Comparison of ENCODE assay signal across 11 mouse cellular contexts in genomic region chr4:82916003-82916677, GRCm38 (mm10). TPM values are rescaled to one million over a fixed set of nuclear protein-coding genes. Genes with fewer than 3 reads are reported as not detected.
DNase-seq lines count a peak whose midpoint lies in the region; ATAC-seq and TF ChIP-seq lines count a peak whose summit lies in the region.
"Had no signal": no experiment of that assay in that cellular context is flagged by ENCODE, and none has a peak within 500 bp of the region (broad histone marks: within the 10 kb centered on the region; RNA-seq: fewer than 3 reads in every experiment).

No protein-coding gene starts in this region.

- 0 out of 2 replicates have a peak overlapping the region, but pooled peaks have one; percentile 25 for H3K9ac ChIP-seq in hindbrain, embryonic 11.5 days (ENCODE audit: low read depth, low read length)
- H3K9ac ChIP-seq in neural tube, embryonic 13.5 days: peak overlapping the region; percentile 9; the same call in 1 of the 2 replicates

- peak; percentile 12 for DNase-seq in adrenal gland, postnatal 25 days
- DNase-seq in adrenal gland, adult 2 months: no peak
- peak; percentile 21 for DNase-seq in lung, postnatal 10 days
- no peak for DNase-seq in lung, postnatal 14 days
- peak; percentile 30 for DNase-seq in hindbrain, embryonic 11.5 days (ENCODE audit: low spot score)
- DNase-seq in urinary bladder, adult 18-20 months (ENCODE audit: low spot score in 2 of 2): no peak
- no peak for DNase-seq in kidney, adult 2 months

- 0 out of 2 replicates have a peak, but pooled peaks cover 3% of the 10 kb centered on the region for H3K4me1 ChIP-seq in hindbrain, embryonic 11.5 days (replicated peaks; ENCODE audit: control insufficient read depth, insufficient read depth, low read length)
- peaks cover 37% of the 10 kb centered on the region for H3K4me1 ChIP-seq in neural tube, embryonic 13.5 days (replicated peaks)
- H3K4me1 ChIP-seq in kidney, adult 2 months (ENCODE audit: control insufficient read depth, insufficient read depth, low read length): no peaks in the 10 kb centered on the region

- H3K9me3 ChIP-seq in hindbrain, embryonic 11.5 days (ENCODE audit: control insufficient read depth, low read length): no peaks in the 10 kb centered on the region
- no peaks in the 10 kb centered on the region for H3K9me3 ChIP-seq in neural tube, embryonic 13.5 days

- TF ChIP-seq POLR2A in kidney, adult 2 months (IDR thresholded peaks at IDR 0.05; ENCODE audit: low read depth, low read length): no peak

- ATAC-seq in hindbrain, embryonic 11.5 days (ENCODE audit: low FRiP score): peak; percentile 50; the same call in 1 of the 2 replicates
- peak; percentile 78 for ATAC-seq in neural tube, embryonic 13.5 days (ENCODE audit: low read depth)

- no peak overlapping the region for H3K4me3 ChIP-seq in hindbrain, embryonic 11.5 days (ENCODE audit: low read depth, low read length)
- peak overlapping the region; percentile 5; the same call in 1 of the 2 replicates for H3K4me3 ChIP-seq in neural tube, embryonic 13.5 days
- H3K4me3 ChIP-seq in kidney, adult 2 months (ENCODE audit: insufficient read depth, low read depth, low read length): no peak overlapping the region

- H3K27ac ChIP-seq in hindbrain, embryonic 11.5 days (ENCODE audit: low read depth, low read length): peak overlapping the region; percentile 49; the same call in 1 of the 2 replicates
- H3K27ac ChIP-seq in neural tube, embryonic 13.5 days (replicated peaks): peak overlapping the region; percentile 79
- H3K27ac ChIP-seq in kidney, adult 2 months (ENCODE audit: insufficient read depth, low read depth, low read length): no peak overlapping the region

- no peaks in the 10 kb centered on the region for H3K27me3 ChIP-seq in hindbrain, embryonic 11.5 days (ENCODE audit: control insufficient read depth, insufficient read depth, low read length)
- H3K27me3 ChIP-seq in neural tube, embryonic 13.5 days: no peaks in the 10 kb centered on the region
- H3K27me3 ChIP-seq in kidney, adult 2 months (replicated peaks; ENCODE audit: control insufficient read depth, insufficient read depth, low read length): no peaks in the 10 kb centered on the region

- no peak for TF ChIP-seq CTCF in kidney, adult 2 months (conservative IDR thresholded peaks at IDR 0.05; ENCODE audit: insufficient read depth, insufficient read length, low read depth, low read length)

- H3K36me3 ChIP-seq in hindbrain, embryonic 11.5 days (ENCODE audit: control insufficient read depth, insufficient read depth, low read length): no peaks in the 10 kb centered on the region
- no peaks in the 10 kb centered on the region for H3K36me3 ChIP-seq in neural tube, embryonic 13.5 days
- no peaks in the 10 kb centered on the region for H3K36me3 ChIP-seq in kidney, adult 2 months (ENCODE audit: control insufficient read depth, insufficient read depth, low read length)

- peak overlapping the region; percentile 14; the same call in 1 of the 2 replicates for H3K4me2 ChIP-seq in hindbrain, embryonic 11.5 days (replicated peaks; ENCODE audit: low read depth, low read length)
- peak overlapping the region; percentile 46 for H3K4me2 ChIP-seq in neural tube, embryonic 13.5 days

- 36% methylated on average over 14 of the region's 14 CpGs for WGBS in hindbrain, embryonic 11.5 days
- 20% methylated on average over 14 of the region's 14 CpGs for WGBS in neural tube, embryonic 13.5 days
- WGBS in kidney, adult 2 months: 56% methylated on average over 14 of the region's 14 CpGs

RNA-seq across cellular contexts. Expression of gene Cer1, which starts 31.2 kb away (rescaled TPM):
- not detected in 2 replicates for total RNA-seq in adrenal gland, postnatal 25 days (2021)
- total RNA-seq in adrenal gland, adult 2 months (2021): not detected
- not detected in 2 replicates for polyA plus RNA-seq in adrenal gland, adult 2 months (2012; rRNA removed)
- polyA plus RNA-seq in hindbrain, embryonic 11.5 days (2014; fragmentation: Nextera tagmentation; extraction: Ambion mirVana): 0.25 and 0.28 TPM in 2 replicates
- 0.28 and 0.54 TPM in 2 replicates for polyA plus RNA-seq in neural tube, embryonic 13.5 days (2015; fragmentation: Nextera tagmentation; extraction: Ambion mirVana)
- not detected in 2 replicates for polyA plus RNA-seq in kidney, adult 2 months (2012; rRNA removed)
- total RNA-seq: adrenal gland, adult 18-20 months had no signal
- polyA plus RNA-seq: gonadal fat pad, adult 2 months; liver, embryonic 16.5 days had no signal

RNA-seq across cellular contexts. Expression of gene Zdhhc21, which starts 56.4 kb away (rescaled TPM):
- total RNA-seq in adrenal gland, postnatal 25 days (2021): 20.1 and 22.4 TPM in 2 replicates
- total RNA-seq in adrenal gland, adult 2 months (2021): 10 to 100 TPM; 11.4 to 17.9 TPM
- polyA plus RNA-seq in adrenal gland, adult 2 months (2012; rRNA removed): 0.96 and 1.2 TPM in 2 replicates
- polyA plus RNA-seq in hindbrain, embryonic 11.5 days (2014; fragmentation: Nextera tagmentation; extraction: Ambion mirVana): 12.7 and 16.9 TPM in 2 replicates
- polyA plus RNA-seq in neural tube, embryonic 13.5 days (2015; fragmentation: Nextera tagmentation; extraction: Ambion mirVana): 14.8 and 15.7 TPM in 2 replicates
- 3.4 and 3.6 TPM in 2 replicates for polyA plus RNA-seq in kidney, adult 2 months (2012; rRNA removed)

Comparison
In these comparisons a context has a peak if more than half of its experiments do, and no peak if none do; other contexts are left out.
1. DNase-seq: peak in adrenal gland, postnatal 25 days (single experiment), lung, postnatal 10 days (single experiment) and hindbrain, embryonic 11.5 days (single experiment); none in adrenal gland, adult 2 months (single experiment), lung, postnatal 14 days (single experiment), urinary bladder, adult 18-20 months (0 of 2) and kidney, adult 2 months (single experiment).